Mouse (Mus musculus): ENCODE results near the gene Ino80e. TPM values are rescaled to one million over a fixed set of nuclear protein-coding genes. Genes with fewer than 3 reads are reported as not detected.

Gene Ino80e
- polyA plus RNA-seq, 1 experiment from 2014 or later: 80.7 TPM

- no peak overlapping the region for H3K4me3 ChIP-seq
- peaks cover 31% of the 10 kb centered on the region for H3K36me3 ChIP-seq
- ATAC-seq (ENCODE audit: insufficient number of reproducible peaks, low FRiP score, low TSS enrichment, low read depth): no peak
Measured at GRCm38 (mm10) chr7:126803751-126804150, 58.4 kb downstream of the Ino80e start.

GRCm38 (mm10) chr7:126803181-126803580 lies 59.0 kb downstream of the Ino80e start:
- Histone ChIP-seq H3K36me3 (peaks cover 31% of the 10 kb centered on the region), H3K4me3 (no peak overlapping the region), H3K4me2 (no peak overlapping the region), H3K27me3 (no peaks in the 10 kb centered on the region), H3K9ac (no peak overlapping the region), H3K27ac (no peak overlapping the region; the same call in 1 of the 2 replicates), H3K9me3 (no peaks in the 10 kb centered on the region), H3K4me1 (peaks cover 31% of the 10 kb centered on the region)
- WGBS: 84% methylated on average over 6 of the region's 6 CpGs
- ATAC-seq (ENCODE audit: insufficient number of reproducible peaks, low FRiP score, low TSS enrichment, low read depth): no peak

More at GRCm38 (mm10) chr7:126803751-126804150, 58.4 kb downstream of the Ino80e start:
- H3K4me2 ChIP-seq: no peak overlapping the region
- H3K27ac ChIP-seq: no peak overlapping the region
- H3K9ac ChIP-seq: no peak overlapping the region
- no peaks in the 10 kb centered on the region for H3K9me3 ChIP-seq
- H3K27me3 ChIP-seq: no peaks in the 10 kb centered on the region
- peaks cover 35% of the 10 kb centered on the region for H3K4me1 ChIP-seq

GRCm38 (mm10) chr7:126802134-126802889 lies 59.9 kb downstream of the Ino80e start:
- peaks cover 31% of the 10 kb centered on the region for H3K36me3 ChIP-seq
- no peaks in the 10 kb centered on the region for H3K9me3 ChIP-seq
- H3K4me2 ChIP-seq: no peak overlapping the region
- H3K27ac ChIP-seq: peak overlapping the region; percentile 18
- no peak overlapping the region for H3K9ac ChIP-seq
- H3K4me1 ChIP-seq: peaks cover 29% of the 10 kb centered on the region
- H3K4me3 ChIP-seq: no peak overlapping the region
- WGBS: 83% methylated on average over 11 of the region's 11 CpGs
- no peak for ATAC-seq (ENCODE audit: insufficient number of reproducible peaks, low FRiP score, low TSS enrichment, low read depth)
- H3K27me3 ChIP-seq: no peaks in the 10 kb centered on the region

DNA sequence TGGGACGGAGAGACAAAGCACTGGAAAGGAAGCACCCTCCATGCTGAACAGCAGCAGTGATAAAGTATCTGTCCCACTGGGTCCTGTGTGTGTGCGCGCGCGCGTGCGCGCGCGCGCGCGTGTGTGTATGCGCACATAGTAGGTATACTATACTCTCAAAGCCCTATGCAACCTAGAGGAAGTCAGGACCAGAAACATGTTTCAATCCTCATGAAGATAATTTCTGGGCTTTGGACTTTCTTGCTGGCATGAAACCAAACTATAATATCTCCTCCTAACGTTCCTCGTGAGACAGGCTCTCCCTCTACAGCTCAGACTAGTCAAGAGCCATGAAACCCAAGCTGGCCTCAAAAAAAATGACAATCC lies 61.1 kb downstream of the Ino80e start:
- Histone ChIP-seq H3K27me3 (no peaks in the 10 kb centered on the region), H3K36me3 (peaks cover 40% of the 10 kb centered on the region), H3K27ac (peak overlapping the region; percentile 99; the same call in 1 of the 2 replicates), H3K9me3 (no peaks in the 10 kb centered on the region), H3K9ac (no peak overlapping the region), H3K4me2 (no peak overlapping the region), H3K4me3 (no peak overlapping the region), H3K4me1 (peaks cover 36% of the 10 kb centered on the region)
- WGBS: 90% methylated on average over 16 of the region's 16 CpGs
- no peak for ATAC-seq (ENCODE audit: insufficient number of reproducible peaks, low FRiP score, low TSS enrichment, low read depth)

Other genes with a start within 250 kb of the Ino80e start
- gene Nupr1, start 231.5 kb downstream of the Ino80e start, polyA plus RNA-seq (2015; fragmentation: Nextera tagmentation; extraction: Ambion mirVana): 29.8 and 41.9 TPM in 2 replicates
- gene Sgf29, start 213.1 kb downstream of the Ino80e start, polyA plus RNA-seq (2015; fragmentation: Nextera tagmentation; extraction: Ambion mirVana): 43.4 and 43.9 TPM in 2 replicates
- gene Sult1a1, start 185.9 kb downstream of the Ino80e start, polyA plus RNA-seq (2015; fragmentation: Nextera tagmentation; extraction: Ambion mirVana): 12.2 and 17.5 TPM in 2 replicates
- 109 and 131 TPM in 2 replicates for gene Bola2, start 167.0 kb downstream of the Ino80e start, polyA plus RNA-seq (2015; fragmentation: Nextera tagmentation; extraction: Ambion mirVana)
- gene Slx1b, start 166.6 kb downstream of the Ino80e start, polyA plus RNA-seq (2015; fragmentation: Nextera tagmentation; extraction: Ambion mirVana): 10.5 and 12.3 TPM in 2 replicates
- 44.5 and 46.5 TPM in 2 replicates for gene Coro1a, start 154.6 kb downstream of the Ino80e start, polyA plus RNA-seq (2015; fragmentation: Nextera tagmentation; extraction: Ambion mirVana)
- 65.2 and 68.3 TPM in 2 replicates for gene Mapk3, start 102.8 kb downstream of the Ino80e start, polyA plus RNA-seq (2015; fragmentation: Nextera tagmentation; extraction: Ambion mirVana)
- gene Gdpd3, start 96.0 kb downstream of the Ino80e start, polyA plus RNA-seq (2015; fragmentation: Nextera tagmentation; extraction: Ambion mirVana): 16.8 and 17.7 TPM in 2 replicates
- 117 and 122 TPM in 2 replicates for gene Ypel3, start 85.4 kb downstream of the Ino80e start, polyA plus RNA-seq (2015; fragmentation: Nextera tagmentation; extraction: Ambion mirVana)
- gene Tbx6, start 80.9 kb downstream of the Ino80e start, polyA plus RNA-seq (2015; fragmentation: Nextera tagmentation; extraction: Ambion mirVana): 0.37 and 0.46 TPM in 2 replicates
- 212 and 227 TPM in 2 replicates for gene Ppp4c, start 69.9 kb downstream of the Ino80e start, polyA plus RNA-seq (2015; fragmentation: Nextera tagmentation; extraction: Ambion mirVana)
- gene Fam57b, start 64.7 kb downstream of the Ino80e start, polyA plus RNA-seq (2015; fragmentation: Nextera tagmentation; extraction: Ambion mirVana): 0.22 and 0.56 TPM in 2 replicates
- gene 4930451I11Rik, start 30.7 kb downstream of the Ino80e start, polyA plus RNA-seq (2015; fragmentation: Nextera tagmentation; extraction: Ambion mirVana): not detected in 2 replicates
- 0.57 and 0.82 TPM in 2 replicates for gene Doc2a, start 15.0 kb downstream of the Ino80e start, polyA plus RNA-seq (2015; fragmentation: Nextera tagmentation; extraction: Ambion mirVana)
- 26.7 and 30.1 TPM in 2 replicates for gene Hirip3, start 405 bp downstream of the Ino80e start, polyA plus RNA-seq (2015; fragmentation: Nextera tagmentation; extraction: Ambion mirVana)
- gene Taok2, start 22.3 kb upstream of the Ino80e start, polyA plus RNA-seq (2015; fragmentation: Nextera tagmentation; extraction: Ambion mirVana): 40.9 and 46.3 TPM in 2 replicates
- gene Tmem219, start 60.5 kb upstream of the Ino80e start, polyA plus RNA-seq (2015; fragmentation: Nextera tagmentation; extraction: Ambion mirVana): 31.3 and 35.1 TPM in 2 replicates
- gene Kctd13, start 66.5 kb upstream of the Ino80e start, polyA plus RNA-seq (2015; fragmentation: Nextera tagmentation; extraction: Ambion mirVana): 13.5 and 15.3 TPM in 2 replicates
- gene Asphd1, start 87.2 kb upstream of the Ino80e start, polyA plus RNA-seq (2015; fragmentation: Nextera tagmentation; extraction: Ambion mirVana): 0.10 TPM in 1 of 2 replicates, not detected in the other
- gene Sez6l2, start 88.2 kb upstream of the Ino80e start, polyA plus RNA-seq (2015; fragmentation: Nextera tagmentation; extraction: Ambion mirVana): 0.46 and 0.50 TPM in 2 replicates
- 105 and 119 TPM in 2 replicates for gene Cdipt, start 113.5 kb upstream of the Ino80e start, polyA plus RNA-seq (2015; fragmentation: Nextera tagmentation; extraction: Ambion mirVana)
- 1.5 and 1.6 TPM in 2 replicates for gene Cdiptos, start 113.7 kb upstream of the Ino80e start, polyA plus RNA-seq (2015; fragmentation: Nextera tagmentation; extraction: Ambion mirVana)
- gene Mvp, start 152.2 kb upstream of the Ino80e start, polyA plus RNA-seq (2015; fragmentation: Nextera tagmentation; extraction: Ambion mirVana): 13.1 and 17.0 TPM in 2 replicates
- 0.63 and 1.8 TPM in 2 replicates for gene Pagr1b, start 154.1 kb upstream of the Ino80e start, polyA plus RNA-seq (2015; fragmentation: Nextera tagmentation; extraction: Ambion mirVana)
- 46.7 and 85.6 TPM in 2 replicates for gene Pagr1a, start 155.0 kb upstream of the Ino80e start, polyA plus RNA-seq (2015; fragmentation: Nextera tagmentation; extraction: Ambion mirVana)
- gene Gm42742, start 158.7 kb upstream of the Ino80e start, polyA plus RNA-seq (2015; fragmentation: Nextera tagmentation; extraction: Ambion mirVana): 28.9 and 58.2 TPM in 2 replicates
- gene Prrt2, start 158.8 kb upstream of the Ino80e start, polyA plus RNA-seq (2015; fragmentation: Nextera tagmentation; extraction: Ambion mirVana): 16.5 and 17.5 TPM in 2 replicates
- 49.8 and 54.8 TPM in 2 replicates for gene Maz, start 164.7 kb upstream of the Ino80e start, polyA plus RNA-seq (2015; fragmentation: Nextera tagmentation; extraction: Ambion mirVana)
- gene Kif22, start 180.1 kb upstream of the Ino80e start, polyA plus RNA-seq (2015; fragmentation: Nextera tagmentation; extraction: Ambion mirVana): 90.7 and 96.9 TPM in 2 replicates
- gene Zg16, start 225.0 kb upstream of the Ino80e start, polyA plus RNA-seq (2015; fragmentation: Nextera tagmentation; extraction: Ambion mirVana): not detected in 2 replicates
- gene AI467606, start 229.0 kb upstream of the Ino80e start, polyA plus RNA-seq (2015; fragmentation: Nextera tagmentation; extraction: Ambion mirVana): 5.3 and 6.1 TPM in 2 replicates

All from limb, embryonic 15.5 days (tissue).